Mouse (Mus musculus) heart, embryonic 15.5 days (tissue): ENCODE measurements around the gene Cstf1. TPM values are rescaled to one million over a fixed set of nuclear protein-coding genes. Genes with fewer than 3 reads are reported as not detected.

Source experiments
- ATAC-seq: fragments of 200-750 bp; cut with Nextera tagmentation; replicated peaks from 2 replicates; pipeline ENCODE4 v1.8.0; 2017; ENCODE audit warnings: low read depth, moderate TSS enrichment; ENCODE audit not compliant: insufficient number of reproducible peaks, insufficient read depth, low FRiP score
- H3K27ac ChIP-seq: fragments of 300-500 bp; sonication (generic); 2 replicates; pipeline ENCODE4 v1.5.1; 2015; ENCODE audit warnings: mild to moderate bottlenecking, inconsistent platforms
- H3K27me3 ChIP-seq: fragments of 300-500 bp; sonication (generic); 2 replicates; pipeline ENCODE4 v1.6.1; 2015; ENCODE audit warnings: inconsistent platforms
- H3K36me3 ChIP-seq: fragments of 300-500 bp; sonication (generic); 2 replicates; pipeline ENCODE4 v1.6.1; 2015; ENCODE audit warnings: mild to moderate bottlenecking, inconsistent platforms
- H3K4me1 ChIP-seq: fragments of 300-500 bp; sonication (generic); replicated peaks from 2 replicates; pipeline ENCODE4 v1.6.1; 2015; ENCODE audit warnings: inconsistent platforms
- H3K4me2 ChIP-seq: fragments of 300-500 bp; sonication (generic); 2 replicates; pipeline ENCODE4 v1.6.1; 2015; ENCODE audit warnings: inconsistent platforms, mild to moderate bottlenecking, moderate library complexity
- H3K4me3 ChIP-seq: fragments of 300-500 bp; sonication (generic); 2 replicates; pipeline ENCODE4 v1.5.1; 2015; ENCODE audit warnings: mild to moderate bottlenecking, inconsistent platforms
- H3K9ac ChIP-seq: fragments of 300-500 bp; sonication (generic); 2 replicates; pipeline ENCODE4 v1.6.1; 2015; ENCODE audit warnings: mild to moderate bottlenecking, inconsistent platforms
- H3K9me3 ChIP-seq: fragments of 300-500 bp; sonication (generic); replicated peaks from 2 replicates; pipeline ENCODE4 v1.6.1; 2016; ENCODE audit warnings: inconsistent platforms
- WGBS: fragments of 180-500 bp; shearing (Covaris S2); methylation state at CpG from one replicate; pipeline ENCODE4 v1.1.7; 2015; ENCODE audit warnings: mixed read lengths; 5-methylcytosine and 5-hydroxymethylcytosine counted together
- polyA plus RNA-seq: library from polyadenylated mRNA; unstranded; fragments of >200 nt; fragmentation: Nextera tagmentation; extraction: Ambion mirVana; gene quantifications from 2 replicates; pipeline ENCODE4 v1.2.1, GENCODE M21; 2015

Gene Cstf1
- 24.2 and 29.8 TPM in 2 replicates for polyA plus RNA-seq

DNA sequence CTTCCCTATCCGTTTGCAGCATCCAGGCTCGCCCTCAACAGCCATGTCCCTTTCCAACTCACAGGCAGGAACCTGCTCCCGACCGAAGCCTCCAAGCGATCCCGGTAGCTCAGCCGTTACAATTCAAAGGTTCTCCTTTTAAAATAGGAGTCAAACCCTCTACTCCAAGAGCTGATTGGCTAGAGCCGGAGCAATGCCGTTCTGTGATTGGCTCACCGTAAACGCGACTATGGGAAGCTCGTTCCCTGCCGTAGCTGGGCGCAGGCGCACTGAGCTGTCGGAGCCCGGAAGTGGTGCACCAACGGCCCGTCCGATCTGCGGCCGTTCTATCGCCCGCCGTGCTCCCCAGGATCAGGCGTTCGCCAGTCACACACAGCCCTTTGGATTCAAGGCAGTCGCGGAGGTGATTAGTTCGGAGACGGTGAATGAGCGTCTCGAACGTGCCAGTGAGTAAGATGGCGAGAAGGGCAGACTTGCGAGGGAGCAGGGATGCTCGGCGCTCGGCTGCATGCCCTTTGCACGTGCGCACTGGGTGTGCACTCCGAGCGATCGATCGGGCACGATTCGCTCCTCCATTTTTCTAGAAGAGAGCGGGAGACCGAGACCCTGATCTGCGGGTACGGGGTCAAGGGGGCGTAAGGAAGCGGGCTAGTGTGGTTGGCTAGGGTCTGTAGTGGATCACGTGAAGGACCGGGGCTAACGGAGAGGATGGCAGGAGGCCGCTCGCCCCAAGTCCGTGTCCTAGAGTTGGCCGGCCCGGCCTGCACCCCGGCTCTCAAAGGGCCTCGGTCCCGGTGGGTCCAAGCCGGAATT is at the start of gene Cstf1, which contains the start of gene Aurka:
Gene Cstf1, plus strand, starts transcription at position 271 of the 813 bp plus-strand sequence.
Gene Aurka, minus strand, starts transcription at position 125 of the 813 bp plus-strand sequence.
- peak within 1 kb of the TSS; percentile 90 for H3K4me3 ChIP-seq
- peak within 1 kb of the TSS; percentile 92 for H3K9ac ChIP-seq
- peaks cover 42% of the 10 kb centered on the region for H3K36me3 ChIP-seq
- H3K4me1 ChIP-seq: peaks cover 33% of the 10 kb centered on the region
- peak within 1 kb of the TSS; percentile 86 for H3K27ac ChIP-seq
- peak; percentile 97 for ATAC-seq
- H3K4me2 ChIP-seq: peak within 1 kb of the TSS; percentile 83
- no peaks in the 10 kb centered on the region for H3K27me3 ChIP-seq
- H3K9me3 ChIP-seq: no peaks in the 10 kb centered on the region
- WGBS: under 1% methylated on average over 66 of the region's 66 CpGs

DNA sequence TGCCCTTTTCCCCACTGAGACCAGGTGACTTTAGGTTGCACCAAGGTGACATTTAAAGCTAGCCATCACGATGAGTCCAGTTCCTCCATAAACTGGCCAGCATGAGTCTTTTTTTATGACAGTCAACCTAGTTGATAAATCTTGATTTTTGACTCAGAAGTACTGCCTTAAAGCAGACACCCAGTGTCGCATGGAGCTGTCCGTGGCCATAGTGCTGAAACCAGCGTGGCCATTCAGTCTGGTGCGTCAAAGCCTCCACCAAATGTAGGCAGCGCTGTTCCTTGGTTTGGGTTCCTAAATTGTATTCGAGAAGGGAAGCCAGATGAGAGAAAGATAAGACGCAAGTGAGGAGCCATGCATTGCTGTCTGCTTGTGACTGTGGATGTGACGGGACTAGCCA is 49.6 kb upstream of the Cstf1 start:
- WGBS: 15% methylated on average over 9 of the region's 9 CpGs
- H3K27me3 ChIP-seq: peaks cover 7% of the 10 kb centered on the region; the same call in 1 of the 2 replicates
- H3K27ac ChIP-seq: no peak overlapping the region
- H3K4me1 ChIP-seq: no peaks in the 10 kb centered on the region
- no peak for ATAC-seq
- H3K4me3 ChIP-seq: no peak overlapping the region
- no peaks in the 10 kb centered on the region for H3K9me3 ChIP-seq
- no peaks in the 10 kb centered on the region for H3K36me3 ChIP-seq
- H3K4me2 ChIP-seq: no peak overlapping the region
- H3K9ac ChIP-seq: no peak overlapping the region

DNA sequence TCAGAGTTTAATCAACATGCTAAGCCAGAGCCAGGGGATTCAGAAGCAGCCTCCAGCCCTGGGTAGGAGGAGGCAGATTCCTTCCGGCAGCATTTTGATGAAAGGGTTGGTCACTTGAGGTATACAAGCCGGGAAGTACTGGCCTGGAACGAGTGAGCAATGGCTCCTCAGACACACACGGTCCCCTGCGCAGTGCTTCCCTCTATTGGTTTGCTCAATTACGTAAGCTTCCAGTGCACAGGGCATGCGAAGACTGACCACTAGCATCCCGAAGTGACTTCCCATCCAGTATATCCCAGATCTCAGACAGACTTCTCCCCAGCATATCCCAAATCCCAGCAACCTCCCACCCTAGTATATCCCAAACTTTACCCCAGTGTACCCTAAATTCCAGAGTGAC is 42.2 kb upstream of the Cstf1 start:
- Histone ChIP-seq H3K4me3 (no peak overlapping the region), H3K4me2 (no peak overlapping the region), H3K4me1 (no peaks in the 10 kb centered on the region), H3K27ac (no peak overlapping the region), H3K9me3 (no peaks in the 10 kb centered on the region), H3K9ac (no peak overlapping the region), H3K36me3 (no peaks in the 10 kb centered on the region), H3K27me3 (peaks cover 31% of the 10 kb centered on the region)
- WGBS: 48% methylated on average over 8 of the region's 8 CpGs
- ATAC-seq: no peak

DNA sequence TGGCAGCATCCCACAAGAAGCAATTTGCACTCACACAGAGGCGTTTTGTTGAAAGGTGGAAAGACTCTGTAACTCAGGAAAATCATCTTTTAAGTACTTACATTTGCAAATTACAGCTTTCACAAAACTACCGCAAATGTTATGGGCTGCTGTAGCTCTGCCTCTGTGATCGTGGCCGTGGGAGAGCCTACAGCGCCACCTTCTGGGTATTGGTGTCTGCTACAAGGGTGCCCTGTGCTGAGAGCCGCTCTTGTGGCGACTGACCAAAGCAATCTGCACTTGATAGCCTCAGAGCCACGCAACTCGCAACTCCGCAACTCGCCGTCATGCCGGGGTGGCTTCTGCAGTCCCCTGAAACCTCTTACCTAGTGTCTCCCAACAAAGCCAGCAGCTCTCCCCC is 41.3 kb upstream of the Cstf1 start:
- 4% methylated on average over 13 of the region's 13 CpGs for WGBS
- no peak overlapping the region for H3K27ac ChIP-seq
- no peak overlapping the region for H3K9ac ChIP-seq
- no peak overlapping the region for H3K4me3 ChIP-seq
- peaks cover 31% of the 10 kb centered on the region for H3K27me3 ChIP-seq
- H3K4me1 ChIP-seq: no peaks in the 10 kb centered on the region
- H3K36me3 ChIP-seq: no peaks in the 10 kb centered on the region
- H3K4me2 ChIP-seq: no peak overlapping the region
- no peaks in the 10 kb centered on the region for H3K9me3 ChIP-seq
- ATAC-seq: no peak

DNA sequence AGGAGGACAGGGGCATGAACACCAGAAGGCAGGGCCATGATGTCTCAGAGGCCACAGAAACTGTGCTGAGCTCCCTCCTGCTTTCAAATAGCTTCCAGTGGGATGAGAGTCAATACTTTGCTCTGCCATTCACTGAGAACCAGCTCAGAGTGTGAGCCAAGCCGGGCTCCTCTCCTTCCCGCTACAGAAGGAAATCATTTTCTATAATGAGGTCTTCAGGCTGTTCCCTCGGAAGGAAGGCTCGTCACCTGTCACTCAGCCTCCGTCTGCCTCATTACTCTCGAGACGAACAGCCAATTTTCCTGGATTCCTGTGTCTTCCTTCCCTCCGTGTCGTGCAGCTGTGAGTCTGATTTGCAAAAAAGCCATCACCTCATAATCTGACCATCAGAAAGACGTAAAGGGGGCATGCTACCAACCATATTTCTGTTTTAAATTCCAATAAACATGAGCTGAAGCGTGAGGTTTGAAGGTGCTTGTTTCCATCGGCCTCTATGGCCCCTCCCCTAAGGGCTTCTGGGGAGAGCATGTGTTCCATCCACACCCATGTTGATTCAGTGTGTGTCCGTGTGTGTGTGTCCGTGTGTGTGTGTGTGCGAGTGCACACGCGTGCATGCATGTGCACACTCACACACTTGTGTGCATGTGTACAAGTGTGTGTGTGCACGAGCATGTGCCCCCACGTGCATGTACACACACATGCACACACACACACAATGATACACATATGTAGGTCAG is 32.1 kb upstream of the Cstf1 start:
- no peak overlapping the region for H3K4me3 ChIP-seq
- H3K27me3 ChIP-seq: no peaks in the 10 kb centered on the region; the same call in 1 of the 2 replicates
- H3K36me3 ChIP-seq: no peaks in the 10 kb centered on the region
- H3K4me2 ChIP-seq: no peak overlapping the region
- H3K9ac ChIP-seq: no peak overlapping the region
- 81% methylated on average over 19 of the region's 19 CpGs for WGBS
- no peak overlapping the region for H3K27ac ChIP-seq
- H3K4me1 ChIP-seq: no peaks in the 10 kb centered on the region
- no peaks in the 10 kb centered on the region for H3K9me3 ChIP-seq
- no peak for ATAC-seq

DNA sequence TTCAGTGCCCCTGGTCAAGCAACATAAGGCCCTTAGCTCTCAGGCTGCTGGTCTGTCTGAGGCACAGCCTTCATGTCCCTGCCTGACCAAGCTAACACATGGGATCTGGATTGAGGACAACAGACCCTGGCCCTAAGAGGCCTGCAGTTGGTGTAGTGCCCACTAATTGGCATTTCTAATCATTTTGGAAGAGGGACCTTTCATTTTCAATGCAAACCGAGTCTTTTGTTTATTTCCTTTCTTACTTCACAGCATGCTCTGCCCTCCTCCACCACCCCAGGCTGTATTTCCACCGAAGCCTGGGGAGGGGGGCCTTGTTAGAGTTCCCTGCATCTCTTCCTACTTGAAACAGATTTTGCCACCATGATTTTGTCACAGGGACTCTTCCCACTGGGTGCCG is 29.5 kb upstream of the Cstf1 start:
- no peaks in the 10 kb centered on the region for H3K36me3 ChIP-seq
- H3K9me3 ChIP-seq: no peaks in the 10 kb centered on the region
- H3K4me1 ChIP-seq: peaks cover 8% of the 10 kb centered on the region
- no peak overlapping the region for H3K4me3 ChIP-seq
- ATAC-seq: no peak
- H3K9ac ChIP-seq: no peak overlapping the region
- H3K4me2 ChIP-seq: no peak overlapping the region
- no peaks in the 10 kb centered on the region for H3K27me3 ChIP-seq
- 58% methylated on average over 3 of the region's 3 CpGs for WGBS
- H3K27ac ChIP-seq: no peak overlapping the region

DNA sequence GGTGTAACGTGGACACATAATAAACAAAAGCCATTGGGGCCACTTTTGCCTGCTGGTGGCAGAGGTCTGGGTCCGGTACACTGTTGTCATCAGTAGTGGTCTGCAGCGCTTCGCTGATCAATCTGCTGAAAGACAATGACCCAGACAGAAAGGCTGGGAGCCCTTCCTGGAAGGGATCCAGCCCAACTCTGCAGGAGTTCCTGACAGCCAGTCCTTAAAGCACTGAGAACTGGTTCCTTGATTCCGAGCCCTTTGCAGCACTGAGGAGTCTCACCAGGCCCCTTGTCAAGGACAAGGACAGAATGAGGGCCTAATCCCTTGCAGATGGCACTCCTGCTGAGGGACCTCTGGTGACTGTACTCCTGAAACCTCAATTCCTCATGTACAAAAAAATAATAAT is 28.9 kb upstream of the Cstf1 start:
- no peak for ATAC-seq
- Histone ChIP-seq H3K4me2 (no peak overlapping the region), H3K4me1 (peaks cover 14% of the 10 kb centered on the region), H3K27me3 (no peaks in the 10 kb centered on the region), H3K4me3 (no peak overlapping the region), H3K9ac (no peak overlapping the region), H3K27ac (no peak overlapping the region), H3K36me3 (no peaks in the 10 kb centered on the region), H3K9me3 (no peaks in the 10 kb centered on the region)
- WGBS: 41% methylated on average over 5 of the region's 5 CpGs

DNA sequence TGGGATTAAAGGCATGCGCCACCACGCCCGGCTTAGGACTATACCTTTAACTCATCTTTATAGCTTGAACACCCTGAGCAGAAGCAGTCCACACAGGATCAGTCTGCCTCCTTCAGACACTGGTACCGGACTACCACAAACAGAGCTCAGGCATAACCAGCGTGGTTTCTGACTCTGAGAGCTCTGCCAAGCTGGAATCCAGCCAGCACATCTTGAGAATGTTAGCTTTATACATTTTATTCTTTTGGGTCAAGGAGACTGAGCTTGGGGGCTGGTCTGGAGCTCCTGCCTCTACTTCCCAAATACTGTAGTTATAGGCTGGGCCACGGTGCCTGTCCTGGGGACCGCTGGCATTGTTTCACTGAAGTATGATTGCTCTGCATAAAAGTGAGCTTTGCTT is 26.7 kb upstream of the Cstf1 start:
- Histone ChIP-seq H3K9me3 (no peaks in the 10 kb centered on the region), H3K4me2 (no peak overlapping the region), H3K27ac (no peak overlapping the region), H3K9ac (no peak overlapping the region), H3K4me3 (no peak overlapping the region), H3K27me3 (no peaks in the 10 kb centered on the region), H3K4me1 (peaks cover 29% of the 10 kb centered on the region), H3K36me3 (no peaks in the 10 kb centered on the region)
- ATAC-seq: no peak
- WGBS: 84% methylated on average over 7 of the region's 7 CpGs

DNA sequence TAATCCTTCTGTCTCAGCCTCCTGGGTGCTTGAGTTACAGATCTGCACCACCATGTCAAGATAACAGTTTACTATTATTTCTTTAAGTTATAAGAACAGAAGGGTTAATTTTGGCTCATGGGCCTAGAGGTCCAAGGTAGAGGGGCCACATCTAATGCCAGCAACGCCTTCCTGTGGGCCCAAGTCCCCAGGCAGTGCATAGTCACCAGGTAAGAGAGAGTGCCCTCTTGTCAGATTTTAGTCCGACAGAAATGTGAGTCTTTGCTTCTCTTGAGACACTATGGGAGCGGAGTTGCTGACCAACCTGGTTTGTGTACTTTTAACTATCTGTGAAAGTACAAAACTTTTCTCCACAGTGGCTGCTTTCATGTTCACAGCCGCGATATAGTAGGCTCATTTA is 25.8 kb upstream of the Cstf1 start:
- no peak for ATAC-seq
- H3K4me3 ChIP-seq: peak overlapping the region; percentile 74
- H3K27me3 ChIP-seq: no peaks in the 10 kb centered on the region
- 0 out of 2 replicates have a peak overlapping the region, but pooled peaks have one; percentile 18 for H3K9ac ChIP-seq
- H3K36me3 ChIP-seq: no peaks in the 10 kb centered on the region
- H3K9me3 ChIP-seq: no peaks in the 10 kb centered on the region
- peak overlapping the region; percentile 96 for H3K4me2 ChIP-seq
- peaks cover 34% of the 10 kb centered on the region for H3K4me1 ChIP-seq
- peak overlapping the region; percentile 61 for H3K27ac ChIP-seq
- WGBS: 34% methylated on average over 5 of the region's 5 CpGs

DNA sequence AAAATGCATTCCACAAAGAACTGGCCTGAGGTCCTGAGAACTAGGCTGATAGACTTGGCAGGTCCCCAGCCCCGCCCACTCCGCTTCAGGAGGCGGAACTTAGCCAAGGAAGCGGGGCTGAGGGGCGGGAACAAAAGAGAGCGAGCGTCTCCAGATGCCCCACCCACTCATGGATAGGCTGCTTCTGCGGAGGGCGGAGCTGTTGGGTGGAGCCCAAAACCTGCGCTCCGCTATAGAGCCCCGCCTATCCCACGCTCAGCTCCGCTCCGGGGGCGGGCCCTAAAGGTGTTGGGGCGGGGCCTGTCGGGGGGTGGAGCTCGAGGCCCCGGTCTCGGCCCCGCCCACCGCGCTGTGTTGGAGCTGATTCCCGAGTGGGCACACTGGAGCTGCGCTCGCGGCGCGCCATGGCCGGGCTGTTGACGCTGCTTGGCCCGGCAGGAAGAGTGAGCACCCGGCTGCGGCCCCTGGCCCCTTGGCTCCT is 25.2 kb upstream of the Cstf1 start, which contains the start of gene Fam210b:
Gene Fam210b, plus strand, starts transcription at position 308 of the 481 bp plus-strand sequence.
- Histone ChIP-seq H3K27ac (peak within 1 kb of the TSS; percentile 61), H3K9me3 (no peaks in the 10 kb centered on the region), H3K36me3 (no peaks in the 10 kb centered on the region), H3K4me2 (peak within 1 kb of the TSS; percentile 96), H3K4me1 (peaks cover 34% of the 10 kb centered on the region), H3K4me3 (peak within 1 kb of the TSS; percentile 74), H3K27me3 (no peaks in the 10 kb centered on the region), H3K9ac (peak within 1 kb of the TSS; percentile 69)
- WGBS: under 1% methylated on average over 31 of the region's 35 CpGs
- peak; percentile 98 for ATAC-seq
